Mouse (Mus musculus) forebrain, embryonic 11.5 days (tissue): Measurements from ENCODE around the gene Arl16. TPM values are rescaled to one million over a fixed set of nuclear protein-coding genes. Genes with fewer than 3 reads are reported as not detected.

ENCODE experiments used
- ATAC-seq: fragments of 200-750 bp; cut with Nextera tagmentation; replicated peaks from 2 replicates; pipeline ENCODE4 v1.8.0; 2017; ENCODE audit warnings: moderate TSS enrichment; ENCODE audit not compliant: low FRiP score
- DNase-seq: peaks from one replicate; pipeline ENCODE4 v3.0.0-alpha.2; 2017; ENCODE audit warnings: low spot score
- H3K27ac ChIP-seq: fragments of 300-500 bp; sonication (generic); 2 replicates; pipeline ENCODE4 v1.5.1; 2014; ENCODE audit warnings: low read depth, low read length
- H3K27me3 ChIP-seq: fragments of 300-500 bp; sonication (generic); 2 replicates; pipeline ENCODE4 v1.6.1; 2014; ENCODE audit warnings: mild to moderate bottlenecking, low read length, mixed read lengths; ENCODE audit not compliant: control insufficient read depth, insufficient read depth
- H3K36me3 ChIP-seq: fragments of 300-500 bp; sonication (generic); 2 replicates; pipeline ENCODE4 v1.6.1; 2014; ENCODE audit warnings: mild to moderate bottlenecking, low read length, moderate library complexity, mixed read lengths; ENCODE audit not compliant: control insufficient read depth, insufficient read depth
- H3K4me1 ChIP-seq: fragments of 300-500 bp; sonication (generic); replicated peaks from 2 replicates; pipeline ENCODE4 v1.6.1; 2014; ENCODE audit warnings: low read length, mixed read lengths; ENCODE audit not compliant: control insufficient read depth, insufficient read depth
- H3K4me2 ChIP-seq: fragments of 300-500 bp; sonication (generic); 2 replicates; pipeline ENCODE4 v1.6.1; 2014; ENCODE audit warnings: low read depth, mild to moderate bottlenecking, low read length, moderate library complexity, mixed read lengths; ENCODE audit not compliant: severe bottlenecking
- H3K4me3 ChIP-seq: fragments of 300-500 bp; sonication (generic); 2 replicates; pipeline ENCODE4 v1.5.1; 2014; ENCODE audit warnings: low read depth, low read length
- H3K9ac ChIP-seq: fragments of 300-500 bp; sonication (generic); 2 replicates; pipeline ENCODE4 v1.6.1; 2014; ENCODE audit warnings: low read length
- H3K9me3 ChIP-seq: fragments of 300-500 bp; sonication (generic); 2 replicates; pipeline ENCODE4 v1.6.1; 2016; ENCODE audit warnings: low read length, mixed read lengths; ENCODE audit not compliant: control insufficient read depth
- WGBS: fragments of 180-500 bp; shearing (Covaris S2); extraction: QIAGEN DNeasy Blood & Tissue Kit; methylation state at CpG from one replicate; pipeline ENCODE4 v1.1.7; 2014; 5-methylcytosine and 5-hydroxymethylcytosine counted together
- polyA plus RNA-seq: library from polyadenylated mRNA; unstranded; fragments of >200 nt; fragmentation: Nextera tagmentation; extraction: Ambion mirVana; gene quantifications from 2 replicates; pipeline ENCODE4 v1.2.1, GENCODE M21; 2014

Arl16 gene
- polyA plus RNA-seq, 1 experiment from 2014 or later: 50.1 TPM

DNA sequence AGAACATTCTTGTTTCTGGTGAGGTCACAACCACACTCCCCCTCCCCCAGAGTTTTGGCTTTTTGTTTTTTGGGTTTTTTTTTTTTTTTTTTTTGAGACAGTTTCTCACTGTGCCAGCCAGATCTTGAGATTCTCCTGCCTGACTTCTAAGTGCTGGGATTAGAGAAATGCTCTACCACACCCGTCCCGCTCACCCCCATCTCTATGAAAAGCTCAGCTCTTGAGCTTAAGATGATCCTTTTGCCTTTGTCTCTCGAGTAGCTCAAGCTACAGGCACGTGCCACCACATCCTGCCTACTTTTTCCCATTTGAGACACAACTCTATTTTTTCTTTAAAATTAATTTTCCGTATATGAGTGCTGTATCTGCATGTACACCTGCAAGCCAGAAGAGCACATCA is 3.0 kb downstream of the Arl16 start:
- Histone ChIP-seq H3K9ac (no peak overlapping the region), H3K27me3 (no peaks in the 10 kb centered on the region), H3K4me1 (peaks cover 11% of the 10 kb centered on the region), H3K9me3 (no peaks in the 10 kb centered on the region), H3K27ac (no peak overlapping the region), H3K4me2 (no peak overlapping the region), H3K4me3 (no peak overlapping the region), H3K36me3 (peaks cover 2% of the 10 kb centered on the region; the same call in 1 of the 2 replicates)
- DNase-seq (no peak), ATAC-seq (no peak)
- 85% methylated on average over 5 of the region's 5 CpGs for WGBS

- ATAC-seq (no peak), DNase-seq (no peak)
- Histone ChIP-seq H3K27me3 (no peaks in the 10 kb centered on the region), H3K4me3 (no peak overlapping the region), H3K9me3 (no peaks in the 10 kb centered on the region), H3K4me2 (no peak overlapping the region), H3K27ac (no peak overlapping the region), H3K4me1 (peaks cover 13% of the 10 kb centered on the region), H3K36me3 (peaks cover 2% of the 10 kb centered on the region; the same call in 1 of the 2 replicates), H3K9ac (no peak overlapping the region)
- 96% methylated on average over 2 of the region's 2 CpGs for WGBS
Observed at GRCm38 (mm10) chr11:120463536-120463935, 3.9 kb downstream of the Arl16 start.

GRCm38 (mm10) chr11:120458847-120459597 is 8.4 kb downstream of the Arl16 start:
- Histone ChIP-seq H3K9me3 (no peaks in the 10 kb centered on the region), H3K27me3 (no peaks in the 10 kb centered on the region), H3K27ac (no peak overlapping the region), H3K36me3 (peaks cover 2% of the 10 kb centered on the region; the same call in 1 of the 2 replicates), H3K4me2 (peak overlapping the region; percentile 94), H3K4me1 (peaks cover 2% of the 10 kb centered on the region; the same call in 1 of the 2 replicates), H3K4me3 (peak overlapping the region; percentile 88), H3K9ac (peak overlapping the region; percentile 95)
- 71% methylated on average over 6 of the region's 6 CpGs for WGBS
- ATAC-seq (no peak), DNase-seq (no peak)

GRCm38 (mm10) chr11:120457772-120458751 is 9.3 kb downstream of the Arl16 start, which contains the start of the genes Oxld1 and Ccdc137:
Oxld1 (minus strand) TSS chr11:120458068.
Ccdc137 (plus strand) TSS chr11:120458115.
- Histone ChIP-seq H3K9ac (peak within 1 kb of the TSS; percentile 95), H3K4me2 (peak within 1 kb of the TSS; percentile 94), H3K36me3 (peaks cover 2% of the 10 kb centered on the region; the same call in 1 of the 2 replicates)

DNA sequence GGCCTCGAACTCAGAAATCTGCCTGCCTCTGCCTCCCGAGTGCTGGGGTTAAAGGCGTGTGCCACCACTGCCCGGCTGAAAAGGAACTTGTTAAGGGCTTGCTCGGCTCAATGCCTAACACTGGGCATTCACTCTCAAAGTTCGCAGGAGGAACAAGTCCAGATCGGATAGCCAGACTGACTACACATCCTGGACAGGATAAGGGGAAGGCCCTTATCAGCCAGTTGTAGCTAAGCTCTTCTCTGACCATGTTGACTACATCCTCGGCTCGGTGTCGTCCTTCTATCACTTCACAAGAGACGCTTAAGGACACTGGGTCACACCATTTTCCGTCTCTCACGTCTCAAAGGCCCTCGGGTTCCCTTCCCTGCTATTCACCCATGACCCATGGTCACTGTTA is 10.0 kb downstream of the Arl16 start:
- ATAC-seq (0 out of 2 replicates have a peak, but pooled peaks have one; percentile 10), DNase-seq (no peak)
- H3K4me2 ChIP-seq: peak overlapping the region; percentile 94
- peak overlapping the region; percentile 88 for H3K4me3 ChIP-seq
- WGBS: 39% methylated on average over 14 of the region's 14 CpGs
- peaks cover 2% of the 10 kb centered on the region; the same call in 1 of the 2 replicates for H3K36me3 ChIP-seq
- 0 out of 2 replicates have a peak overlapping the region, but pooled peaks have one; percentile 25 for H3K27ac ChIP-seq
- H3K9ac ChIP-seq: peak overlapping the region; percentile 95
- no peaks in the 10 kb centered on the region for H3K9me3 ChIP-seq
- peaks cover 2% of the 10 kb centered on the region; the same call in 1 of the 2 replicates for H3K4me1 ChIP-seq
- H3K27me3 ChIP-seq: no peaks in the 10 kb centered on the region

More at GRCm38 (mm10) chr11:120457772-120458751, 9.3 kb downstream of the Arl16 start, which contains the start of the genes Oxld1 and Ccdc137:
- Histone ChIP-seq H3K9me3 (no peaks in the 10 kb centered on the region), H3K27me3 (no peaks in the 10 kb centered on the region), H3K4me3 (peak within 1 kb of the TSS; percentile 88), H3K4me1 (peaks cover 2% of the 10 kb centered on the region; the same call in 1 of the 2 replicates), H3K27ac (peak within 1 kb of the TSS; percentile 25; the same call in 1 of the 2 replicates)
- peak; percentile 88 for DNase-seq
- 4% methylated on average over 62 of the region's 62 CpGs for WGBS
- ATAC-seq: peak; percentile 88

GRCm38 (mm10) chr11:120455413-120455812 is 12.0 kb downstream of the Arl16 start:
- no peak overlapping the region for H3K4me2 ChIP-seq
- no peak for ATAC-seq
- WGBS: 96% methylated on average over 7 of the region's 7 CpGs

GRCm38 (mm10) chr11:120454965-120455364 is 12.4 kb downstream of the Arl16 start:
- H3K4me1 ChIP-seq: peaks cover 2% of the 10 kb centered on the region; the same call in 1 of the 2 replicates
- H3K27ac ChIP-seq: no peak overlapping the region
- 93% methylated on average over 4 of the region's 4 CpGs for WGBS
- DNase-seq: no peak
- no peaks in the 10 kb centered on the region for H3K27me3 ChIP-seq
- H3K4me3 ChIP-seq: no peak overlapping the region
- no peak overlapping the region for H3K9ac ChIP-seq
- H3K9me3 ChIP-seq: no peaks in the 10 kb centered on the region
- H3K4me2 ChIP-seq: no peak overlapping the region
- ATAC-seq: no peak
- H3K36me3 ChIP-seq: no peaks in the 10 kb centered on the region; the same call in 1 of the 2 replicates

More at GRCm38 (mm10) chr11:120455413-120455812, 12.0 kb downstream of the Arl16 start:
- Histone ChIP-seq H3K36me3 (no peaks in the 10 kb centered on the region; the same call in 1 of the 2 replicates), H3K27ac (no peak overlapping the region), H3K27me3 (no peaks in the 10 kb centered on the region), H3K9me3 (no peaks in the 10 kb centered on the region), H3K4me1 (peaks cover 2% of the 10 kb centered on the region; the same call in 1 of the 2 replicates), H3K4me3 (no peak overlapping the region), H3K9ac (no peak overlapping the region)
- no peak for DNase-seq

- Histone ChIP-seq H3K36me3 (no peaks in the 10 kb centered on the region), H3K9ac (no peak within 1 kb of the TSS), H3K27me3 (no peaks in the 10 kb centered on the region), H3K4me2 (no peak within 1 kb of the TSS), H3K4me1 (no peaks in the 10 kb centered on the region; the same call in 1 of the 2 replicates), H3K4me3 (no peak within 1 kb of the TSS), H3K27ac (no peak within 1 kb of the TSS), H3K9me3 (no peaks in the 10 kb centered on the region)
- no peak for ATAC-seq
- WGBS: 89% methylated on average over 4 of the region's 4 CpGs
- no peak for DNase-seq
Observed at GRCm38 (mm10) chr11:120453306-120453705, 14.1 kb downstream of the Arl16 start, which contains the start of gene Pde6g. Pde6g (minus strand) TSS chr11:120453500.
